Mouse (Mus musculus) heart, embryonic 11.5 days (tissue): ENCODE data around the gene 1700020D05Rik. TPM values are rescaled to one million over a fixed set of nuclear protein-coding genes. Genes with fewer than 3 reads are reported as not detected.

Experiments
- ATAC-seq: fragments of 200-750 bp; cut with Nextera tagmentation; replicated peaks from 2 replicates; pipeline ENCODE4 v1.8.0; 2017; ENCODE audit warnings: moderate library complexity; ENCODE audit not compliant: insufficient number of reproducible peaks, low FRiP score, low TSS enrichment
- H3K27ac ChIP-seq: fragments of 300-500 bp; sonication (generic); 2 replicates; pipeline ENCODE4 v1.5.1; 2014; ENCODE audit warnings: mild to moderate bottlenecking, low read depth, low read length
- H3K27me3 ChIP-seq: fragments of 300-500 bp; sonication (generic); 2 replicates; pipeline ENCODE4 v1.6.1; 2014; ENCODE audit warnings: mild to moderate bottlenecking, low read length, mixed read lengths; ENCODE audit not compliant: control insufficient read depth, insufficient read depth
- H3K36me3 ChIP-seq: fragments of 300-500 bp; sonication (generic); 2 replicates; pipeline ENCODE4 v1.6.1; 2014; ENCODE audit warnings: mild to moderate bottlenecking, low read length, moderate library complexity, mixed read lengths; ENCODE audit not compliant: control insufficient read depth, insufficient read depth
- H3K4me1 ChIP-seq: fragments of 300-500 bp; sonication (generic); 2 replicates; pipeline ENCODE4 v1.6.1; 2014; ENCODE audit warnings: low read length; ENCODE audit not compliant: control insufficient read depth, insufficient read depth
- H3K4me2 ChIP-seq: fragments of 300-500 bp; sonication (generic); 2 replicates; pipeline ENCODE4 v1.6.1; 2014; ENCODE audit warnings: mild to moderate bottlenecking, moderate library complexity
- H3K4me3 ChIP-seq: fragments of 300-500 bp; sonication (generic); 2 replicates; pipeline ENCODE4 v1.5.1; 2014; ENCODE audit warnings: low read depth, low read length
- H3K9ac ChIP-seq: fragments of 300-500 bp; sonication (generic); 2 replicates; pipeline ENCODE4 v1.6.1; 2014; ENCODE audit warnings: mild to moderate bottlenecking, low read depth, low read length, moderate library complexity
- H3K9me3 ChIP-seq: fragments of 300-500 bp; sonication (generic); replicated peaks from 2 replicates; pipeline ENCODE4 v1.6.1; 2016; ENCODE audit warnings: low read length; ENCODE audit not compliant: control insufficient read depth
- WGBS: fragments of 180-500 bp; shearing (Covaris S2); extraction: QIAGEN DNeasy Blood & Tissue Kit; methylation state at CpG from one replicate; pipeline ENCODE4 v1.1.7; 2014; ENCODE audit not compliant: insufficient replicate concordance; 5-methylcytosine and 5-hydroxymethylcytosine counted together
- polyA plus RNA-seq: library from polyadenylated mRNA; unstranded; fragments of >200 nt; fragmentation: Nextera tagmentation; extraction: Ambion mirVana; gene quantifications from 2 replicates; pipeline ENCODE4 v1.2.1, GENCODE M21; 2014

The 1700020D05Rik gene
- polyA plus RNA-seq, 1 experiment from 2014 or later, result not detected

GRCm38 (mm10) chr19:5463212-5463611 is 40.4 kb downstream of the 1700020D05Rik start:
- no peak for ATAC-seq
- WGBS, result 82% methylated on average over 9 of the region's 9 CpGs
- Histone ChIP-seq H3K27me3 (no peaks in the 10 kb centered on the region), H3K27ac (no peak overlapping the region), H3K4me3 (no peak overlapping the region), H3K36me3 (peaks cover 18% of the 10 kb centered on the region), H3K4me2 (no peak overlapping the region), H3K9me3 (no peaks in the 10 kb centered on the region), H3K9ac (no peak overlapping the region), H3K4me1 (peaks cover 14% of the 10 kb centered on the region)

- WGBS, result 84% methylated on average over 6 of the region's 6 CpGs
- Histone ChIP-seq H3K36me3 (peaks cover 14% of the 10 kb centered on the region), H3K4me3 (peak overlapping the region; percentile 79; the same call in 1 of the 2 replicates), H3K9ac (peak overlapping the region; percentile 87; the same call in 1 of the 2 replicates), H3K9me3 (no peaks in the 10 kb centered on the region), H3K4me1 (peaks cover 20% of the 10 kb centered on the region), H3K27me3 (no peaks in the 10 kb centered on the region), H3K4me2 (peak overlapping the region; percentile 96), H3K27ac (no peak overlapping the region)
- no peak for ATAC-seq
Measured at GRCm38 (mm10) chr19:5461411-5461810, 42.2 kb downstream of the 1700020D05Rik start.

GRCm38 (mm10) chr19:5460465-5460911 is 43.1 kb downstream of the 1700020D05Rik start, which contains the start of gene Fibp:
Gene Fibp (plus strand): TSS chr19:5460615.
- H3K4me1 ChIP-seq, result peaks cover 27% of the 10 kb centered on the region
- WGBS, result under 1% methylated on average over 32 of the region's 32 CpGs

GRCm38 (mm10) chr19:5459896-5460295 is 43.7 kb downstream of the 1700020D05Rik start:
- Histone ChIP-seq H3K27me3 (no peaks in the 10 kb centered on the region), H3K9ac (peak overlapping the region; percentile 87), H3K9me3 (no peaks in the 10 kb centered on the region), H3K4me1 (peaks cover 32% of the 10 kb centered on the region), H3K36me3 (no peaks in the 10 kb centered on the region), H3K4me3 (peak overlapping the region; percentile 79), H3K4me2 (peak overlapping the region; percentile 96), H3K27ac (peak overlapping the region; percentile 43)
- 25% methylated on average over 3 of the region's 3 CpGs for WGBS
- ATAC-seq, result no peak

More at GRCm38 (mm10) chr19:5460465-5460911, 43.1 kb downstream of the 1700020D05Rik start, which contains the start of gene Fibp:
- Histone ChIP-seq H3K27me3 (no peaks in the 10 kb centered on the region), H3K4me3 (peak within 1 kb of the TSS; percentile 79), H3K9me3 (no peaks in the 10 kb centered on the region), H3K36me3 (peaks cover 4% of the 10 kb centered on the region), H3K27ac (peak within 1 kb of the TSS; percentile 43), H3K9ac (peak within 1 kb of the TSS; percentile 87), H3K4me2 (peak within 1 kb of the TSS; percentile 96)
- ATAC-seq, result peak; percentile 53; the same call in 1 of the 2 replicates

- Histone ChIP-seq H3K4me1 (peaks cover 28% of the 10 kb centered on the region), H3K27me3 (no peaks in the 10 kb centered on the region), H3K27ac (no peak overlapping the region), H3K9me3 (no peaks in the 10 kb centered on the region), H3K9ac (no peak overlapping the region), H3K36me3 (no peaks in the 10 kb centered on the region), H3K4me2 (no peak overlapping the region), H3K4me3 (no peak overlapping the region)
- WGBS, result 54% methylated on average over 7 of the region's 7 CpGs
- no peak for ATAC-seq
Measured at GRCm38 (mm10) chr19:5459019-5459418, 44.6 kb downstream of the 1700020D05Rik start.

- Histone ChIP-seq H3K4me1 (peaks cover 25% of the 10 kb centered on the region), H3K27ac (peak within 1 kb of the TSS; percentile 94), H3K27me3 (no peaks in the 10 kb centered on the region), H3K9ac (peak within 1 kb of the TSS; percentile 95), H3K9me3 (no peaks in the 10 kb centered on the region), H3K4me3 (peak within 1 kb of the TSS; percentile 87), H3K36me3 (no peaks in the 10 kb centered on the region), H3K4me2 (peak within 1 kb of the TSS; percentile 100)
- 14% methylated on average over 14 of the region's 14 CpGs for WGBS
- no peak for ATAC-seq
Measured at GRCm38 (mm10) chr19:5457746-5458442, 45.7 kb downstream of the 1700020D05Rik start, which contains the start of gene Ccdc85b. Gene Ccdc85b (minus strand): TSS chr19:5457894.

- Histone ChIP-seq H3K9ac (peak overlapping the region; percentile 95), H3K4me3 (peak overlapping the region; percentile 87), H3K4me1 (peaks cover 25% of the 10 kb centered on the region), H3K9me3 (no peaks in the 10 kb centered on the region), H3K36me3 (no peaks in the 10 kb centered on the region), H3K27ac (peak overlapping the region; percentile 94), H3K4me2 (peak overlapping the region; percentile 100), H3K27me3 (no peaks in the 10 kb centered on the region)
- WGBS, result 1% methylated on average over 64 of the region's 70 CpGs
- peak; percentile 87 for ATAC-seq
Measured at GRCm38 (mm10) chr19:5456922-5457745, 46.5 kb downstream of the 1700020D05Rik start.

GRCm38 (mm10) chr19:5456241-5456921 is 47.2 kb downstream of the 1700020D05Rik start:
- ATAC-seq, result no peak
- Histone ChIP-seq H3K36me3 (no peaks in the 10 kb centered on the region), H3K4me3 (peak overlapping the region; percentile 87), H3K4me2 (peak overlapping the region; percentile 100), H3K9ac (peak overlapping the region; percentile 95), H3K27me3 (no peaks in the 10 kb centered on the region), H3K9me3 (no peaks in the 10 kb centered on the region), H3K27ac (peak overlapping the region; percentile 94), H3K4me1 (peaks cover 25% of the 10 kb centered on the region)
- WGBS, result 3% methylated on average over 26 of the region's 26 CpGs
